Mouse (Mus musculus) hindbrain, embryonic 12.5 days (tissue): Measurements from ENCODE around the gene Abcb8. TPM values are rescaled to one million over a fixed set of nuclear protein-coding genes. Genes with fewer than 3 reads are reported as not detected.

ENCODE experiments used
- ATAC-seq: fragments of 200-750 bp; cut with Nextera tagmentation; 2 replicates; pipeline ENCODE4 v1.8.0; 2017; ENCODE audit warnings: moderate TSS enrichment; ENCODE audit not compliant: low FRiP score
- H3K27ac ChIP-seq: fragments of 300-500 bp; sonication (generic); 2 replicates; pipeline ENCODE4 v1.5.1; 2016; ENCODE audit warnings: mild to moderate bottlenecking
- H3K27me3 ChIP-seq: fragments of 300-500 bp; sonication (generic); 2 replicates; pipeline ENCODE4 v1.6.1; 2016; ENCODE audit warnings: mild to moderate bottlenecking
- H3K36me3 ChIP-seq: fragments of 300-500 bp; sonication (generic); 2 replicates; pipeline ENCODE4 v1.6.1; 2016; ENCODE audit warnings: mild to moderate bottlenecking
- H3K4me1 ChIP-seq: fragments of 300-500 bp; sonication (generic); 2 replicates; pipeline ENCODE4 v1.6.1; 2016
- H3K4me2 ChIP-seq: fragments of 300-500 bp; sonication (generic); replicated peaks from 2 replicates; pipeline ENCODE4 v1.6.1; 2016; ENCODE audit warnings: mild to moderate bottlenecking
- H3K4me3 ChIP-seq: fragments of 300-500 bp; sonication (generic); 2 replicates; pipeline ENCODE4 v1.5.1; 2016; ENCODE audit warnings: mild to moderate bottlenecking
- H3K9ac ChIP-seq: fragments of 300-500 bp; sonication (generic); 2 replicates; pipeline ENCODE4 v1.6.1; 2016; ENCODE audit warnings: mild to moderate bottlenecking, moderate library complexity
- H3K9me3 ChIP-seq: fragments of 300-500 bp; sonication (generic); replicated peaks from 2 replicates; pipeline ENCODE4 v1.6.1; 2016; ENCODE audit warnings: mild to moderate bottlenecking
- WGBS: fragments of 180-500 bp; shearing (Covaris S2); methylation state at CpG from one replicate; pipeline ENCODE4 v1.1.7; 2016; 5-methylcytosine and 5-hydroxymethylcytosine counted together
- polyA plus RNA-seq: library from polyadenylated mRNA; unstranded; fragments of >200 nt; fragmentation: Nextera tagmentation; extraction: Ambion mirVana; gene quantifications from 2 replicates; pipeline ENCODE4 v1.2.1, GENCODE M21; 2016

Abcb8 gene
- polyA plus RNA-seq, 1 experiment from 2014 or later = 43.5 TPM

GRCm38 (mm10) chr5:24401969-24402368 lies 8.5 kb downstream of the Abcb8 start:
- no peak for ATAC-seq
- no peak overlapping the region for H3K4me3 ChIP-seq

DNA sequence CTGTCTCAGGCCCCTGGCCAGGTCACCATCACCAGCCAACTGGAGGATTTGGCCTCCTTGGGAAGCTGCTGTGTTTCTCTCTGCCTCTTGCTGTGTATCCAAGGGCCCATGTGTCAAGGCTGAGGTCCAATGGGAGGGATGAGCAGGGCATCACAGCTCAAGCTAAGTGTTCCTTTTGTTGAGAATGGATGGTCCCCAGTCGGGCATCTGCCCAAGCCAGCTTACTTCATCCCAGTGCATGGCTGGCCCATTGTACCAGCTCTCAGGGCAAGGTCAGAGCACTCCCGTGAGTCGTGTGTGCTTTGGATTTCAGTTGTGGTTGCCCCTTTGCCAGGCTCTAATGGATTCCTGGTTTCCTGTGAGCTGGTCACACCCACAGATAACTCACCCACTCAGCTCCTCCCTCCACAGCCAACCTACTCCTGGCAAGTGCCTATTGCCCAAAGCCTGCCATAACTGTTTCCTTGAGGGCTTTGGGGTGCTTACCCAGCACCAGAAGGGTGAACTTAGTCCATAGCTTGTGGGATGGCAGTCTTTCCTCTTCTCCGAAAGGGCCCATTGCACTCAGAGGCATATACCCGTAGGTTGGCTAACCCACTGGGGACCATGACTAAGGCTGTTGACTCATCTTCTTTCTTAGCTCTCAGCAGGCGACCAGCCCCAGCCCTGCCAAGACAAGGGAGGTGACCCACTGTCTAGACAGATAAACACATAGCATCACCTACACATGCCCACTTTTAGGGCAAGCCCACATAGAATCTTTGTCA lies 11.3 kb downstream of the Abcb8 start:
- Histone ChIP-seq H3K4me3 (no peak overlapping the region), H3K36me3 (peaks cover 68% of the 10 kb centered on the region), H3K9me3 (no peaks in the 10 kb centered on the region), H3K4me1 (no peaks in the 10 kb centered on the region), H3K4me2 (no peak overlapping the region), H3K27ac (no peak overlapping the region), H3K9ac (no peak overlapping the region), H3K27me3 (no peaks in the 10 kb centered on the region)
- no peak for ATAC-seq
- WGBS = 74% methylated on average over 6 of the region's 6 CpGs

More at GRCm38 (mm10) chr5:24401969-24402368, 8.5 kb downstream of the Abcb8 start:
- Histone ChIP-seq H3K4me2 (no peak overlapping the region), H3K9ac (no peak overlapping the region), H3K27me3 (no peaks in the 10 kb centered on the region), H3K9me3 (no peaks in the 10 kb centered on the region), H3K27ac (no peak overlapping the region), H3K4me1 (no peaks in the 10 kb centered on the region), H3K36me3 (peaks cover 54% of the 10 kb centered on the region)
- 75% methylated on average over 9 of the region's 9 CpGs for WGBS

DNA sequence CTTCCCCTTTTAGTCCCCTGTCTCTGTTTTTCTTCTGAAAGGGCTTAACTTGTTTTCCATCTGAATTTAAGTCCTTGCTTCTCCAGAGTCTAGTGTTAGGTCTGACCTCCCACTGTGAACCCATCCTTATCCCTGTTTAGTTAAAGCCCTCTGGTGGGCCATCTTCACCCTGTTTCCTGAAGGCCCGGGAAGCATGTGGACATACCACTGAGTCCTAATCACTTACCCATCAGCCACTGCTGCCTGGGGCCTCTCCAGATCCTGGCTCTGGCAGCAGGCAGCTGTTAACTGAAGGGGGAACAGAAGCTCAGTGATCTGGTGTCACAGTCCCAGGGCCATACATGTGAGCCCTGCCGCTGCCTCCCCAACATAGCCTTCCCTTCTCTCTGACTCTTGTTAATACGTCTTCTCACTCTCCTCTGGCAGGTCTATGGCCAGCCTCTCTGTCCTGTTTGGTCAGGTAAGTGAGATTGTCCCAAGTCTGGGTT lies 12.0 kb downstream of the Abcb8 start:
- Histone ChIP-seq H3K4me2 (no peak overlapping the region), H3K4me3 (no peak overlapping the region), H3K27ac (no peak overlapping the region), H3K27me3 (no peaks in the 10 kb centered on the region), H3K36me3 (peaks cover 63% of the 10 kb centered on the region), H3K4me1 (no peaks in the 10 kb centered on the region), H3K9ac (no peak overlapping the region), H3K9me3 (no peaks in the 10 kb centered on the region)
- no peak for ATAC-seq
- 73% methylated on average over 3 of the region's 3 CpGs for WGBS

DNA sequence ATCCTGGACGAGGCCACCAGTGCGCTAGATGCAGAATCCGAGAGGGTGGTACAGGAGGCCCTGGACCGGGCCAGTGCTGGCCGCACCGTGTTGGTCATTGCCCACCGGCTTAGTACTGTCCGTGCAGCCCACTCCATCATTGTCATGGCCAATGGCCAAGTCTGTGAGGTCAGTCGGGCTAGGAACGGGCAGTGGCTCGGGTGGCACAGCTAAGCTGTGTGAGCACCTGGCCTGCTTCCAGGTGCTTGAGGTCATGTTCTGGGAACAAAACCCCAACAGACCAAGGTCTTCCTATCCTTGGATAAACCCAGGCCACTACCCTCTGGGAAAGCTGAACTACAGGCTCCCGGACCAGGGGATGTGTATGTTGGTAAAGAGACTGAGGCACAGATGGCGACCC lies 15.2 kb downstream of the Abcb8 start:
- Histone ChIP-seq H3K27me3 (peaks cover under 1% of the 10 kb centered on the region; the same call in 1 of the 2 replicates), H3K9me3 (no peaks in the 10 kb centered on the region), H3K4me3 (no peak overlapping the region), H3K4me2 (no peak overlapping the region), H3K27ac (no peak overlapping the region), H3K36me3 (peaks cover 34% of the 10 kb centered on the region), H3K4me1 (peaks cover 7% of the 10 kb centered on the region), H3K9ac (no peak overlapping the region)
- 95% methylated on average over 13 of the region's 13 CpGs for WGBS
- ATAC-seq = no peak

DNA sequence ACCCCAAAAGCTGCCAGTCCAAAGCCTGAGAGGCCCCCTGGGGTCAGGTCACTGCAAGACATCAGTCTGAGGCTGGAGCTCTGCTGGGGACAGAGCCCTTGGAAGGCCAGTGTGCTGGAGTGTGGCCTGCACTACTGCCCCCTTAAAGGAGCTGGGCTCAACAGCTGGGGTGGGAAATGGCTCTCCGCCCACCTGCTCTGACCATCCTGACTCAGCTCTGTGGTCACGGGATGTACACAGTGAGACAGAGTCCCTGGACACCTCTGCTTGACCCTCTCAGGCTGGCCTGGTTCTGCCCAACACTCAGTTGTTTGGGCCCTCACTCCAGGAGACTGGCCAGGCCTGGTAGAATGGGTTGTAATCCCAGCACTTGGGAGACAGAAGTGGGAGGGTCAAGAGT lies 16.0 kb downstream of the Abcb8 start:
- Histone ChIP-seq H3K9me3 (no peaks in the 10 kb centered on the region), H3K27ac (no peak overlapping the region), H3K4me1 (peaks cover 11% of the 10 kb centered on the region), H3K27me3 (peaks cover 3% of the 10 kb centered on the region; the same call in 1 of the 2 replicates), H3K4me3 (no peak overlapping the region), H3K9ac (no peak overlapping the region), H3K4me2 (no peak overlapping the region), H3K36me3 (peaks cover 29% of the 10 kb centered on the region)
- WGBS = 79% methylated on average over 2 of the region's 2 CpGs
- no peak for ATAC-seq

DNA sequence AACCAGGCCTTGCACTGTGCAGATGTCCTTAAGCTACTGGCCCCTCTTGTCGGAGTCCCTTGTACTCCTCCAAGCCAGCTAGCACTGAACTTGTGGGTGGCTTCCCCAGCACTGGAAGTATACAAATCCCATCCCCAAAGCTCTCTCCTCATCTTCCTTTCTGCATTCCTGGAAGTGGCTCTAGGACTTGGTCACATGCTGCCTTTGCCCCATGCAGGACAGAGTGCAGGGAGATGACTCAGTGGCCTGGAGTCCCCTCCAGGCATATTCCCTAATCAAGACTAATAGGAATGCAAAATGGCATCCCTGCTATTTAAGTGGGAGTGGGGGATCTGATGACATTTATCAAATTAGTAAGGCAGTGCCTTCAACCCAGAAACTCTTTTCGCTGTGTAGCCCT lies 18.6 kb downstream of the Abcb8 start:
- Histone ChIP-seq H3K27me3 (peaks cover 3% of the 10 kb centered on the region; the same call in 1 of the 2 replicates), H3K36me3 (peaks cover 13% of the 10 kb centered on the region), H3K27ac (no peak overlapping the region), H3K9me3 (no peaks in the 10 kb centered on the region), H3K9ac (no peak overlapping the region), H3K4me3 (no peak overlapping the region), H3K4me2 (no peak overlapping the region), H3K4me1 (peaks cover 20% of the 10 kb centered on the region)
- WGBS = 89% methylated on average over 2 of the region's 2 CpGs
- ATAC-seq = no peak

- no peak for ATAC-seq
- H3K4me3 ChIP-seq = no peak within 1 kb of the TSS
- H3K27ac ChIP-seq = 0 out of 2 replicates have a peak within 1 kb of the TSS, but pooled peaks have one; percentile 55
- H3K9ac ChIP-seq = peak within 1 kb of the TSS; percentile 29; the same call in 1 of the 2 replicates
- 46% methylated on average over 11 of the region's 11 CpGs for WGBS
- H3K9me3 ChIP-seq = no peaks in the 10 kb centered on the region
- no peak within 1 kb of the TSS for H3K4me2 ChIP-seq
- H3K36me3 ChIP-seq = 0 out of 2 replicates have a peak, but pooled peaks cover 3% of the 10 kb centered on the region
- peaks cover 3% of the 10 kb centered on the region; the same call in 1 of the 2 replicates for H3K27me3 ChIP-seq
- H3K4me1 ChIP-seq = peaks cover 20% of the 10 kb centered on the region
Measured at GRCm38 (mm10) chr5:24413042-24413693, 19.7 kb downstream of the Abcb8 start, which contains the start of gene Asic3. Asic3 (plus strand) TSS chr5:24413392.

- Histone ChIP-seq H3K9ac (0 out of 2 replicates have a peak overlapping the region, but pooled peaks have one; percentile 4), H3K9me3 (no peaks in the 10 kb centered on the region)
- 83% methylated on average over 13 of the region's 13 CpGs for WGBS
Measured at GRCm38 (mm10) chr5:24413938-24414337, 20.5 kb downstream of the Abcb8 start.

DNA sequence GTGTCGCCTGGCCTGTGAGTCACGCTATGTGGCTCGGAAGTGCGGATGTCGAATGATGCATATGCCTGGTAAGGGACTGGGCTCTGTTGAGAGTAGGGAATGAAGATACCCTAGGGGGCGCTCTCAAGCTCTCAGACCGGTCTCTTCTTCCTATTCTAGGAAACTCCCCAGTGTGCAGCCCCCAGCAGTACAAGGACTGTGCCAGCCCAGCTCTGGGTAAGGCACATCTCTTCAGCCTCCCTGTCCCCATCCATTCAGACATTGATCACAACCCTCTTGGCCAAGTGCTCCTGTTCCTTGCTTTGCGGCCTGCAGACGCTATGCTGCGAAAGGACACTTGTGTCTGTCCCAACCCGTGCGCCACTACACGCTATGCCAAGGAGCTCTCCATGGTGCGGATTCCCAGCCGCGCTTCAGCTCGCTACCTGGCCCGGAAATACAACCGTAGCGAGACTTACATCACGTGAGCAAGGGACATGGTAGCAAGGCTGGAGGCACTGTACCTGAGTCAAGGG lies 22.8 kb downstream of the Abcb8 start:
- peak; percentile 68 for ATAC-seq
- WGBS = 3% methylated on average over 21 of the region's 21 CpGs
- no peaks in the 10 kb centered on the region for H3K9me3 ChIP-seq
- peaks cover 20% of the 10 kb centered on the region for H3K4me1 ChIP-seq
- H3K27ac ChIP-seq = no peak overlapping the region
- peaks cover 3% of the 10 kb centered on the region; the same call in 1 of the 2 replicates for H3K27me3 ChIP-seq
- peak overlapping the region; percentile 24; the same call in 1 of the 2 replicates for H3K4me2 ChIP-seq
- H3K9ac ChIP-seq = peak overlapping the region; percentile 19; the same call in 1 of the 2 replicates
- peaks cover 25% of the 10 kb centered on the region for H3K36me3 ChIP-seq
- no peak overlapping the region for H3K4me3 ChIP-seq

More at GRCm38 (mm10) chr5:24413938-24414337, 20.5 kb downstream of the Abcb8 start:
- H3K27me3 ChIP-seq = peaks cover 3% of the 10 kb centered on the region; the same call in 1 of the 2 replicates
- peaks cover 3% of the 10 kb centered on the region for H3K36me3 ChIP-seq
- 0 out of 2 replicates have a peak overlapping the region, but pooled peaks have one; percentile 55 for H3K27ac ChIP-seq
- H3K4me3 ChIP-seq = no peak overlapping the region
- H3K4me1 ChIP-seq = peaks cover 20% of the 10 kb centered on the region
- H3K4me2 ChIP-seq = no peak overlapping the region
- ATAC-seq = no peak

DNA sequence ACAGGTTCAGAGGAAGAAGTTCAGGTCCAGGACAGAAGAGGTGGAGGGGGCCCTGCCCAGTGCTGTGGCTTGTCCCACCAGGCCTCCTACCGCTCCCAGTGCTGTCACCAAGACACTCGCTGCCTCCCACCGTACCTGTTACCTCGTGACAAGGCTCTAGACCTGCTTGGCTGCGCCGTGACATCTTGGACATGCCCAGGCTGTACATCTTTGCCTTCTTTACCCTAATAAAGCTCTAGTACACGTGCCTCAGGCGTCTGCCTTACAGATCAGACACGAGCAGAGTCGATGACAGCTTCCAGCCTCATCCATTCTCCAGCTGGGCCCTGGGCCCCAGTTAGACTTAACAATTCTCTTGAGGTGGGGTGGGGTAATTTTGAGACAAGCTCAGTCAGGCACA lies 24.1 kb downstream of the Abcb8 start:
- 94% methylated on average over 10 of the region's 10 CpGs for WGBS
- H3K36me3 ChIP-seq = peaks cover 25% of the 10 kb centered on the region
- no peaks in the 10 kb centered on the region for H3K9me3 ChIP-seq
- no peak overlapping the region for H3K4me2 ChIP-seq
- H3K9ac ChIP-seq = no peak overlapping the region
- no peak overlapping the region for H3K27ac ChIP-seq
- no peak for ATAC-seq
- peaks cover 29% of the 10 kb centered on the region for H3K4me1 ChIP-seq
- no peak overlapping the region for H3K4me3 ChIP-seq
- H3K27me3 ChIP-seq = peaks cover 3% of the 10 kb centered on the region; the same call in 1 of the 2 replicates

- WGBS = 91% methylated on average over 9 of the region's 9 CpGs
Measured at GRCm38 (mm10) chr5:24420381-24420780, 26.9 kb downstream of the Abcb8 start.

More at GRCm38 (mm10) chr5:24420381-24420780, 26.9 kb downstream of the Abcb8 start:
- H3K4me2 ChIP-seq = no peak overlapping the region
- no peak overlapping the region for H3K9ac ChIP-seq
- H3K4me3 ChIP-seq = no peak overlapping the region
- H3K9me3 ChIP-seq = no peaks in the 10 kb centered on the region
- peaks cover 25% of the 10 kb centered on the region for H3K36me3 ChIP-seq
- no peaks in the 10 kb centered on the region for H3K27me3 ChIP-seq
- H3K27ac ChIP-seq = no peak overlapping the region
- ATAC-seq = no peak
- H3K4me1 ChIP-seq = peaks cover 34% of the 10 kb centered on the region
